Mouse (Mus musculus) CH12.LX (cell line): ENCODE data around the gene Hoxb5. TPM values are rescaled to one million over a fixed set of nuclear protein-coding genes. Genes with fewer than 3 reads are reported as not detected.
A peak's percentile ranks its signal among the peaks of the same experiment; 100 is the strongest.

Experiments
- DNase-seq: peaks from one replicate; pipeline ENCODE4 v3.0.0-alpha.2; 2013; ENCODE audit errors: extremely low read depth
- H3K27ac ChIP-seq: 2 replicates; pipeline ENCODE4 v1.5.1; 2012; ENCODE audit warnings: low read depth, mild to moderate bottlenecking, control low read depth, moderate library complexity; ENCODE audit not compliant: insufficient read depth
- H3K27me3 ChIP-seq: replicated peaks from 2 replicates; pipeline ENCODE3; 2012; ENCODE audit warnings: inconsistent platforms
- H3K36me3 ChIP-seq, 2 experiments: replicated peaks in 1 of 2; 2 replicates each; pipeline versions ENCODE3 to v1.6.1; 2012; ENCODE audit warnings: inconsistent platforms in 1 of 2, low read length in 1 of 2, mild to moderate bottlenecking in 1 of 2, mixed read lengths in 1 of 2, moderate library complexity in 1 of 2; ENCODE audit not compliant: control insufficient read depth in 1 of 2, insufficient read depth in 1 of 2
- H3K4me1 ChIP-seq, 2 experiments: 2 replicates each; pipeline ENCODE4 v1.6.1; 2012; ENCODE audit warnings: inconsistent platforms in 1 of 2, moderate library complexity in 1 of 2; ENCODE audit not compliant: insufficient read depth in 2 of 2, control insufficient read depth in 1 of 2
- H3K4me2 ChIP-seq: 2 replicates; pipeline ENCODE4 v1.6.1; 2012; ENCODE audit warnings: low read depth, mild to moderate bottlenecking, control low read depth; ENCODE audit not compliant: poor library complexity, insufficient read depth, severe bottlenecking
- H3K4me3 ChIP-seq, 3 experiments: fragments of 150-350 bp in 1 of 3; sonication (generic) in 1 of 3; replicated peaks in 1 of 3; 2 replicates each; pipeline versions ENCODE3 to v1.5.1; 2011 to 2012; ENCODE audit warnings: low read depth in 2 of 3, low read length in 2 of 3, mild to moderate bottlenecking in 2 of 3, moderate library complexity in 2 of 3, control low read depth in 1 of 3, improper control_type of control experiment in 1 of 3, inconsistent platforms in 1 of 3, mixed read lengths in 1 of 3; ENCODE audit not compliant: poor library complexity in 1 of 3
- H3K79me2 ChIP-seq: replicated peaks from 2 replicates; pipeline ENCODE4 v1.6.1; 2012; ENCODE audit warnings: mild to moderate bottlenecking, moderate library complexity; ENCODE audit not compliant: control insufficient read depth, poor library complexity, insufficient read depth, severe bottlenecking; ENCODE audit errors: extremely low read depth
- H3K9ac ChIP-seq: 2 replicates; pipeline ENCODE4 v1.6.1; 2012; ENCODE audit warnings: low read depth, mild to moderate bottlenecking, control low read depth, moderate library complexity; ENCODE audit not compliant: insufficient read depth
- H3K9me3 ChIP-seq: replicated peaks from 2 replicates; pipeline ENCODE3; 2012; ENCODE audit warnings: low read length, inconsistent platforms, mixed read lengths
- CHD1 ChIP-seq: IDR thresholded peaks from 2 replicates; pipeline ENCODE4 v1.6.1; 2012; ENCODE audit warnings: low read depth, low read length, improper control_type of control experiment, inconsistent platforms
- CHD2 ChIP-seq: IDR thresholded peaks from 2 replicates; pipeline ENCODE4 v1.6.1; 2011; ENCODE audit warnings: low read length, improper control_type of control experiment
- ELF1 ChIP-seq: IDR thresholded peaks from 2 replicates; pipeline ENCODE4 v1.6.1; 2014; ENCODE audit warnings: low read depth, mild to moderate bottlenecking, inconsistent platforms, low read length, improper control_type of control experiment
- EP300 ChIP-seq: IDR thresholded peaks from 2 replicates; pipeline ENCODE4 v1.6.1; 2011; ENCODE audit warnings: low read length, improper control_type of control experiment
- GABPA ChIP-seq: IDR thresholded peaks from 2 replicates; pipeline ENCODE4 v1.6.1; 2012; ENCODE audit warnings: low read depth, low read length, improper control_type of control experiment, inconsistent platforms; ENCODE audit not compliant: insufficient replicate concordance
- HCFC1 ChIP-seq: IDR thresholded peaks from 2 replicates; pipeline ENCODE4 v1.6.1; 2012; ENCODE audit warnings: low read depth, mild to moderate bottlenecking, inconsistent platforms, low read length, improper control_type of control experiment
- IRF4 ChIP-seq: IDR thresholded peaks from 2 replicates; pipeline ENCODE4 v1.6.1; 2014; ENCODE audit warnings: low read depth, mild to moderate bottlenecking, inconsistent platforms, low read length, improper control_type of control experiment
- JUND ChIP-seq: conservative IDR thresholded peaks from 2 replicates; pipeline ENCODE4 v1.6.1; 2011; ENCODE audit warnings: low read depth, low read length, improper control_type of control experiment
- MAFK ChIP-seq: IDR thresholded peaks from 2 replicates; pipeline ENCODE4 v1.6.1; 2011; ENCODE audit warnings: low read length, improper control_type of control experiment; ENCODE audit not compliant: insufficient replicate concordance
- MAX ChIP-seq: IDR thresholded peaks from 2 replicates; pipeline ENCODE4 v1.6.1; 2011; ENCODE audit warnings: low read length, improper control_type of control experiment
- MEF2A ChIP-seq: IDR thresholded peaks from 2 replicates; pipeline ENCODE4 v1.6.1; 2014; ENCODE audit warnings: low read depth, mild to moderate bottlenecking, inconsistent platforms, low read length, improper control_type of control experiment, borderline replicate concordance
- MYC ChIP-seq: IDR thresholded peaks from 2 replicates; pipeline ENCODE4 v1.6.1; 2011; ENCODE audit warnings: low read depth, mild to moderate bottlenecking, improper control_type of control experiment, low read length
- NELFE ChIP-seq: IDR thresholded peaks from 2 replicates; pipeline ENCODE4 v1.6.1; 2011; ENCODE audit warnings: low read depth, low read length, improper control_type of control experiment
- NRF1 ChIP-seq: IDR thresholded peaks from 2 replicates; pipeline ENCODE4 v1.6.1; 2014; ENCODE audit warnings: low read depth, mild to moderate bottlenecking, inconsistent platforms, low read length, improper control_type of control experiment, moderate library complexity
- PAX5 ChIP-seq: IDR thresholded peaks from 2 replicates; pipeline ENCODE4 v1.6.1; 2012; ENCODE audit warnings: low read length, inconsistent platforms, mixed read lengths
- POLR2AphosphoS2 ChIP-seq: IDR thresholded peaks from 2 replicates; pipeline ENCODE4 v1.6.1; 2011; ENCODE audit warnings: low read depth, low read length, improper control_type of control experiment
- RCOR1 ChIP-seq: conservative IDR thresholded peaks from 2 replicates; pipeline ENCODE4 v1.6.1; 2012; ENCODE audit warnings: low read depth, mild to moderate bottlenecking, inconsistent platforms, low read length, improper control_type of control experiment
- SIN3A ChIP-seq: IDR thresholded peaks from 2 replicates; pipeline ENCODE4 v1.6.1; 2012; ENCODE audit warnings: low read length, improper control_type of control experiment, inconsistent platforms
- TBP ChIP-seq: conservative IDR thresholded peaks from 2 replicates; pipeline ENCODE4 v1.6.1; 2011; ENCODE audit warnings: low read depth, low read length, improper control_type of control experiment
- USF1 ChIP-seq: IDR thresholded peaks from 2 replicates; pipeline ENCODE4 v1.6.1; 2014; ENCODE audit warnings: low read depth, mild to moderate bottlenecking, inconsistent platforms, low read length, improper control_type of control experiment
- ZC3H11A ChIP-seq: IDR thresholded peaks from 2 replicates; pipeline ENCODE4 v1.6.1; 2012; ENCODE audit warnings: low read depth, mild to moderate bottlenecking, inconsistent platforms, low read length, improper control_type of control experiment
- ZKSCAN1 ChIP-seq: IDR thresholded peaks from 2 replicates; pipeline ENCODE4 v1.6.1; 2012; ENCODE audit warnings: low read depth, inconsistent platforms, low read length, improper control_type of control experiment, borderline replicate concordance
- ZMIZ1 ChIP-seq: IDR thresholded peaks from 2 replicates; pipeline ENCODE4 v1.6.1; 2012; ENCODE audit warnings: low read depth, mild to moderate bottlenecking, inconsistent platforms, low read length, improper control_type of control experiment
- ZNF384 ChIP-seq: IDR thresholded peaks from 2 replicates; pipeline ENCODE4 v1.6.1; 2012; ENCODE audit warnings: low read depth, low read length, improper control_type of control experiment, inconsistent platforms
- dilution Hi-C: fragments of 300-500 bp; cut with MboI; formaldehyde crosslinking; loops from 2 replicates; pipeline ENCODE4 v1.14.3; 2020; ENCODE audit warnings: low sequenced_read_pairs; ENCODE audit not compliant: extremely low pct_unique_long_range_greater_than_20kb, extremely low pct_ligation_motif_present
- in situ Hi-C: fragments of 300-500 bp; cut with MboI; formaldehyde crosslinking; loops from 3 replicates; pipeline ENCODE4 v1.14.3; 2019; ENCODE audit warnings: low sequenced_read_pairs, low pct_ligation_motif_present, low pct_unique_long_range_greater_than_20kb, mixed read lengths
- polyA plus RNA-seq: library from polyadenylated mRNA; unstranded; fragments of >175 nt; gene quantifications from 2 replicates; pipeline ENCODE4 v1.2.1, GENCODE M21; 2012; ENCODE audit warnings: low read depth; ENCODE audit not compliant: insufficient read length
- total RNA-seq, 2 experiments: library from RNA; depleted of rRNA; stranded (reverse); fragments of 300-350 nt in 1 of 2; fragments of >200 nt in 1 of 2; gene quantifications; 2 replicates each; pipeline ENCODE4 v1.2.3; 2012 to 2014

The Hoxb5 gene
- total and polyA plus RNA-seq, 3 experiments: 0.08 to 0.13 TPM; not detected in 1

GRCm38 (mm10) chr11:96279421-96280233 lies 23.5 kb upstream of the Hoxb5 start:
- no peak overlapping the region for H3K9ac ChIP-seq
- TF ChIP-seq ELF1 (no peak), GABPA (no peak), ZNF384 (no peak), ZC3H11A (no peak), TBP (no peak), MYC (no peak), ZKSCAN1 (no peak), CHD1 (no peak), USF1 (no peak), PAX5 (no peak), NRF1 (no peak), ZMIZ1 (no peak), CHD2 (no peak), HCFC1 (no peak), RCOR1 (no peak), POLR2AphosphoS2 (no peak), SIN3A (no peak)
- H3K4me3 ChIP-seq: no peak overlapping the region
- H3K4me1 ChIP-seq: peaks cover 3 to 5% of the 10 kb centered on the region in 2 experiments; a peak in 3 of 4 replicates
- H3K4me2 ChIP-seq: no peak overlapping the region
- H3K9me3 ChIP-seq: peaks cover 2% of the 10 kb centered on the region
- no peaks in the 10 kb centered on the region for H3K79me2 ChIP-seq
- dilution Hi-C loops (no loop called here), in situ Hi-C loops (no loop called here)
- peaks cover 94% of the 10 kb centered on the region for H3K27me3 ChIP-seq
- DNase-seq: no peak
- no peak overlapping the region for H3K27ac ChIP-seq
- no peaks in the 10 kb centered on the region for H3K36me3 ChIP-seq

- no peak overlapping the region for H3K27ac ChIP-seq
- no peak overlapping the region for H3K9ac ChIP-seq
- TF ChIP-seq HCFC1 (no peak), EP300 (peak; percentile 44; the same call in 1 of the 2 replicates), MAX (no peak), MAFK (no peak), CHD1 (no peak), IRF4 (0 out of 2 replicates have a peak, but pooled peaks have one; percentile 6), NELFE (no peak), SIN3A (0 out of 2 replicates have a peak, but pooled peaks have one; percentile 47), JUND (no peak; the same call in 1 of the 2 replicates), ZNF384 (peak; percentile 93), POLR2AphosphoS2 (no peak), ZKSCAN1 (no peak), MEF2A (no peak)
- dilution Hi-C loops (no loop called here), in situ Hi-C loops (no loop called here)
- no peak overlapping the region for H3K4me3 ChIP-seq
- H3K4me2 ChIP-seq: peak overlapping the region; percentile 21; the same call in 1 of the 2 replicates
- peaks cover 2% of the 10 kb centered on the region for H3K9me3 ChIP-seq
- no peaks in the 10 kb centered on the region for H3K36me3 ChIP-seq
- peaks cover 3 to 8% of the 10 kb centered on the region in 2 experiments; a peak in 3 of 4 replicates for H3K4me1 ChIP-seq
- DNase-seq: no peak
- H3K79me2 ChIP-seq: no peaks in the 10 kb centered on the region
- peaks cover 93% of the 10 kb centered on the region for H3K27me3 ChIP-seq
Observed at GRCm38 (mm10) chr11:96280399-96281378, 22.4 kb upstream of the Hoxb5 start.
